Mouse (Mus musculus) frontal cortex, postnatal 10 days (tissue): ENCODE results near the gene Csf2rb2.
"Not testable (repeated sequence)": the region's sequence is repeated elsewhere in the genome, so short reads cannot be mapped to it uniquely, and the experiment has no call there.

Experiments
- DNase-seq, 2 experiments: peaks; one replicate each; pipeline ENCODE4 v3.0.0; 2022; ENCODE audit warnings: low spot score in 2 of 2, mixed read lengths in 1 of 2

The Csf2rb2 gene

GRCm38 (mm10) chr15:78318338-78319171 lies 13.0 kb upstream of the Csf2rb2 start:
- not testable (repeated sequence) for DNase-seq

GRCm38 (mm10) chr15:78313659-78314058 lies 8.1 kb upstream of the Csf2rb2 start:
- not testable (repeated sequence) for DNase-seq

GRCm38 (mm10) chr15:78312421-78313233 lies 7.1 kb upstream of the Csf2rb2 start:
- not testable (repeated sequence) for DNase-seq

GRCm38 (mm10) chr15:78310971-78311370 lies 5.5 kb upstream of the Csf2rb2 start:
- DNase-seq: no peak

- no peak for DNase-seq
These were observed 4.3 kb upstream of the Csf2rb2 start for GRCm38 (mm10) chr15:78309865-78310264.

GRCm38 (mm10) chr15:78303665-78304233 lies 1.8 kb downstream of the Csf2rb2 start:
- no peak for DNase-seq

- no peak for DNase-seq
These were observed 2.8 kb downstream of the Csf2rb2 start for GRCm38 (mm10) chr15:78302718-78303117.

GRCm38 (mm10) chr15:78300773-78301172 lies 4.7 kb downstream of the Csf2rb2 start:
- DNase-seq: no peak

GRCm38 (mm10) chr15:78299641-78300040 lies 5.9 kb downstream of the Csf2rb2 start:
- no peak for DNase-seq

GRCm38 (mm10) chr15:78298558-78298957 lies 7.0 kb downstream of the Csf2rb2 start:
- no peak for DNase-seq

GRCm38 (mm10) chr15:78293716-78294115 lies 11.8 kb downstream of the Csf2rb2 start:
- no peak for DNase-seq

- DNase-seq: not testable (repeated sequence)
These were observed 12.3 kb downstream of the Csf2rb2 start for GRCm38 (mm10) chr15:78293228-78293627.

GRCm38 (mm10) chr15:78289775-78290174 lies 15.7 kb downstream of the Csf2rb2 start:
- not testable (repeated sequence) for DNase-seq

GRCm38 (mm10) chr15:78287941-78288340 lies 17.6 kb downstream of the Csf2rb2 start:
- no peak for DNase-seq

GRCm38 (mm10) chr15:78278308-78278707 lies 27.2 kb downstream of the Csf2rb2 start:
- no peak for DNase-seq

GRCm38 (mm10) chr15:78271208-78271607 lies 34.3 kb downstream of the Csf2rb2 start:
- no peak for DNase-seq

- DNase-seq: no peak
These were observed 37.7 kb downstream of the Csf2rb2 start for GRCm38 (mm10) chr15:78267865-78268264.

GRCm38 (mm10) chr15:78267441-78267840 lies 38.1 kb downstream of the Csf2rb2 start:
- no peak for DNase-seq

- no peak for DNase-seq
These were observed 42.2 kb downstream of the Csf2rb2 start for GRCm38 (mm10) chr15:78263286-78263685.

GRCm38 (mm10) chr15:78260668-78261333 lies 44.7 kb downstream of the Csf2rb2 start:
- DNase-seq: no peak

GRCm38 (mm10) chr15:78258246-78258865 lies 47.2 kb downstream of the Csf2rb2 start:
- DNase-seq: no peak
